Mouse (Mus musculus): ENCODE results near the gene Dctn3.
A peak's percentile ranks its signal among the peaks of the same experiment; 100 is the strongest.
"Not testable (repeated sequence)": the region's sequence is repeated elsewhere in the genome, so short reads cannot be mapped to it uniquely, and the experiment has no call there.

Gene Dctn3

DNA sequence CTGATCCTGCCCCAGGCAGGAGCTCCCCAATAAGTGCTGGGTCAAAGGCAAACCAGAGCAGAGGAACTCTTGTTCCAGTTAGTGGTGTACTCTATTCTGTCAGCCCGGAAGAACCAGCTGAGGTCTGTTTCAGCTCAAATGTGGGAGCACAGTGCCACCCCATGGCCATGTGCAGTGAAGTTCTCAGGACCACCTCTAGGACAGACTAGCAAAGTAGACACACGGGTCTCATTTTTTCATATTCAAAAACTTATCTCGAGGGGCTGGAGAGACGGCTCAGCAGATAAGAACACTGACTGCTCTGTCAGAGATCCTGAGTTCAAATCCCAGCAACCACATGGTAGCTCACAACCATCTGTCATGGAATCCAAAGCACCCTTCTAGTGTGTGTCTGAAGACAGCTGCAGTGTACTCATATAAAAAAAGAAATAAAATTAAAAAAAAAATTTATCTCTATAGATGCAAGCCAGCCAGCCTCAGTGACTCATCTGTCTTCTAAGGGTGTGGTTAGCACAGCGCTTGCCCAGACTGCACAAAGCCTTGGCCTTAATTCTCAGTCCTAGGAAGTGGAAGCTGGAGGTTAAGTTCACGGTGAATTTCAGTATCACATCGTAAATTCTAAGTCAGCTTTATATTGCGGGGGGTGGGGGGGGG is 14.8 kb upstream of the Dctn3 start:
- peak; percentile 84 for DNase-seq

DNA sequence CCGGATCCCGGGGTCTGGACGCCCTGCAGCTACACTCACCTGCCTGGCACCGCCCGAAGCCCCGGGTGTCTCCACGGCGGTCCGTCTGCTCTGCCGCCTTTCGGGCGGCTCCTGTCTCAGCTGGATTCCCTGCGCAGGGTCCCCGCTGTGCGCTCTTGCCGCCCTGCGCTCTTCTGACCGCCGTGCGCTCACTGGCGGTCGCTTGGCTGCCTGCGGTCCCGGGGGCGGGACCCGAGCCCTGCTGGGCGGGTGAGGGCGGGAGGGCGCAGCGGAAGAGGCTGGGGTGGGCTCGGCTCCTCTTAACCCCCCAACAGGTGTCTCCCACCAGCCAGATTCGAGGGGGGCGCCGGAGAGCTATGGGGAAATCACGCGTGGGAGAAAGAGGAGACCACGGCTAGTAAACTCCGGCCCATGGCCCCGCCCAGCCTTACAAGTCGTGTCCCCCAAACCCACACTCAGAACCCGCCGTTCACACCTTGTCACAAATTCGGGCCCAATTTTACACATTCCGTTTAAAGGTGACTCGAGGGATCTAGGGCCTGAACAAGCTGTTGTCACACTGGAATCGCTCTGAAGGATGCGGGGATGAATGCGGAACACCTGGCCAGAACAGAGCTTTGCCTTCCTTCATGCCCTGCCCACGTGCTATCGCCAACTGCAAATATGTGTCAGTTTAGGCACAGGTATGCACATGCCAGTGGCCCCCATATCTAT is 8.2 kb upstream of the Dctn3 start, which contains the start of gene Arid3c:
Gene Arid3c (minus strand): TSS at position 91 of the 714 bp plus-strand sequence.
- no peak for DNase-seq

DNA sequence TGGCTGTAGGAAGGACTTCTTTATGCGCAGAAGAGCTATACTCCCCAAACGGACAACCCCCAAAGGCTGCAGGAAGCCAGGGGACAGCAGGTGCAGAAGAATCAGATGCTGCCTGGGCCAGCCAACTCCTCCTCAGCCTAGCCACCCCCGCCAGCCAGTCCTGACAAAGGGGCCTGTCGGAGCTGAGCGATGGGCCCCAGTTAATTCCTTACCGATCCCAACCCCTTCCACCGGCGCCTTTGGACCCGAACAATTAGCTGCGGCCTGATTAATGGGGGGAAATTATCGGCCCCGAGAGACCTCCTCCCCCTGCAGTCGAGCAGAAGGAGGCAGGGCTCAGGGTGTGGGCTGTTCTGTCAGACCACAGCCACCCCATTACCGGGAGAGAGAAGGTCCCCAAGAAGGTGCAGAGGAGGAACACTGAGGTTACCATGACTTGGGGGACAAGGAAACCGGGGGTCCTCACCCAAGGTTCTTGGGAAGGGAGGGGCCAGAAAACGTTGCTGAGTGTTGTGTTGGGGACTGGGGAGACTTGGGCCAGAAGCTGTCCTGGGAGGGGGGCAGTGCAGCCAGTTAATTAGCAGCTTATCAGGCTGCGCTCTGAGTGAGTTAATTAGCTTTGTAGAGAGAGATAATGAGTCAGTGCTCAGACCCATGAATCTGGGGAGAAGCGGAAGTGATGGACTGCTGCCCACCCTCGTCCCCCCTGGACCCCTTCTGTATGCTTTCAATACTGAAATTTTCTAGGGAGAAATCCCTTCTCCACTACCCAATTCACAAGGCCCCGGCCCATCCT is 4.1 kb upstream of the Dctn3 start:
- DNase-seq, result no peak

DNA sequence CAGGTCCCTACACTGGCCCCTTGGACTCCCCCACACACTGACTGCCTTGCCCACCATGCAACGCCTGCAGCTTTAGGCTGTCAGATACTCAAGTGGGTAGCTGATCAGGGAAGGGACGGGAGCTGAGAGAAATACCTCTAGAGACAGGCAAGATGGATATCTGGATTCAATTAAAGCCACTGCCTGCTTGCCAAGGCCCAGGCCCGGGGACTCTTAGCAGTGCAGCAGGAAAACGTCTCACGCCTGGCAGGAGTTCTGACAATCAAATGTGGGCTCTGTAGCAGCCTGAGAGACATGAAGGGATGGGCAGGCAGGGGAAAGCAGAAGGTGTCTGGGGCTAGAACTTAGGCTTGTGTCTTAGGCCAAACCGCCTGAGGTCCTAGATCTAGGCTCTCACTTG is 6.1 kb downstream of the Dctn3 start:
- no peak for DNase-seq

DNA sequence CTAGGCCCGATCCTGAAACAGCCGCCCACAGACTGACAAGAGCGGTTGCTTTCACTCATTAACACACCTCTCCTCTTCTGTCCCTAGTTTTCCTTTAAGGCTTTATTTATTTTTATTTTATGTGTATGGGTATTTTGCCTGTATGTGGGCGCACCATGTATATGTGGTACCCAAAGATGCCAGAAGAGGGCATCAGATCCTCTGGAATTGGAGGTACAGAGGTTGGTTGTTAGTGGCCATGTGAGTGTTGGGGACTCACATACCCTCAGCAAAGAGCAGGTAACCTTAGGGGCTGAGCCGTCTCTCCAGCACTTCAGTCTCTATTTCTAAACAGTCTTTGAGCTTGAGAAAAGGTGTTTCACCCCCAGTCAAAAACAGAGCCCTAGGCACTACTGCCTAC is 7.4 kb downstream of the Dctn3 start:
- DNase-seq, result peak; percentile 64

DNA sequence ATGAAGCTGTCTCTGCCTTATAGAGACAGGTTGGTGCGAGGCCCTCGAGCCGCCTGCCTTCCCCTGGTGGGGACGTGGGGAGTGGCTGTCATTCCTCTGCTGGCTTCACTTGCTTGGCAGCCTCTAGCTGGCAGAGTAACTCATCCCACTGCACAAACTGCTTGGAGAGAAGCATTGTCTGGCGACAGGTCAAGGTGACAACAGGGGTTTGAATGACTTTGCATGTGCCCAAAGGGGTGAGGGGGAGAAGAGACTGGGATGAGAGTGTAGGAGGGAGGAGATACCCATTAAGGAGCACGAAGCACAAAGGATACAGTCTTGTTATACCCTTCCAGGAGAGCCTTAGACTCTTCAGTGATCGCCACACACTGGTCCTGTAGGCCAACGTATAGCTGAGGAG is 7.9 kb downstream of the Dctn3 start:
- no peak for DNase-seq

DNA sequence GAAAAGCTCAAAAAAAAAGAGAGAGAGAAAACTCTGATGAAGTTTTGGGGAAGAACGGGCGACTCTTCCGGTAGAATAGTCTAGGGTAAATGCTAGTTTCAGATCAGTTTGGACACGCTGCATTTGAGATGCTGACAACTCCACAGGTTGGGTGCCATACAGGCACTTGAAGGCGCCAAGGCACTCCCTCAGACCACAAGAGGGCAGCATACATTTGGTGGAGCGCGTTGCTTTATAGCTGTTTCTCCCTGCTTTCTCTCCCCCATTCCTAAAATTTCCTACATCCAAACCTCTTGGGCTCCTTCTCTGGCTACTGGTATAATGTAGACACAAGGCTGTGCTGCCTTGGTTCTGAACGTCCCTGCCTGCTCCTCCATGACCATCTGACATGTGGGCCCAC is 8.7 kb downstream of the Dctn3 start:
- DNase-seq, result peak; percentile 78

DNA sequence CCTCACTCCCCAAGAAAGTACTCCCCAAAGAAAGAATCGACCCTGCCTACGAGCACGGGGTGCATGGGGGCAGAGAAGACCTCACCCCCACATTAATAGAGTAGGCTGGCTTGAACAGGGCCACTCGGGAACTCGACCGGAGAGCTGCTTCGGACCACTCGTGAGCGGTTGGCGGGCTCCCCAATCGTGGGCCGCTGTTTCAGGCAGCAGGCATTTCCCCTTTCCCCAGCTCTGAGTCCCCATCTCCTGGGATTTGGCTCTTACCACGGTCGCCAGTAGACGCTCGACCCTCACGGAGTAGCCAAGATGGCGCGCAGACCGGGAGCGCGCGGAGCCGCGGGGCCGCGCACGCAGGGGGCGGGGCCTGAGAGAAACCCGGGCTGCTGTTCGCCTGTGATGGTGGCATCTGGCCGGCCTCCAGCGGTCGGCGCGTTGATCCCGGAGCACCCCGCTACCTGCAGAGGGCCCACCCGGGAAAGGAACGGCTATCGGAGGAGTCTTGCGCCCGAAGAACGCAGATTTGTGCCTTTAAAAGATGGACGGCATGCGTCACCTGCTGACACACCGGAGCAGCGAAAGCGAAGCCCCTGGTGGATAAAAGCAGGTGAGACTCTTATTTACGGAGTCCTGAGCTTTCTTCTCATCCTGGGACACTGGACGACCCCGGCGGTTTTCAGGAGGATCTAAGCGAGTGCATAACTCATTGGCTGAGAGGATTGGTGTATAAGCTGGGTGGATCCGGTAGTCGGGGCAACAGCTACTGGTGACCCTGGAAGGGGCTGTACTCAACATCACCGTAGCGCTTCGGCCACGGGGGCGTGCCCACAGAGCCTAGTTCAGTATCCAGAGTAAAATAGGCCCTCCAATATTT is 9.5 kb downstream of the Dctn3 start, which contains the start of gene Rpp25l:
Gene Rpp25l (minus strand): TSS at position 338 of the 871 bp plus-strand sequence.
- DNase-seq, result peak; percentile 92

DNA sequence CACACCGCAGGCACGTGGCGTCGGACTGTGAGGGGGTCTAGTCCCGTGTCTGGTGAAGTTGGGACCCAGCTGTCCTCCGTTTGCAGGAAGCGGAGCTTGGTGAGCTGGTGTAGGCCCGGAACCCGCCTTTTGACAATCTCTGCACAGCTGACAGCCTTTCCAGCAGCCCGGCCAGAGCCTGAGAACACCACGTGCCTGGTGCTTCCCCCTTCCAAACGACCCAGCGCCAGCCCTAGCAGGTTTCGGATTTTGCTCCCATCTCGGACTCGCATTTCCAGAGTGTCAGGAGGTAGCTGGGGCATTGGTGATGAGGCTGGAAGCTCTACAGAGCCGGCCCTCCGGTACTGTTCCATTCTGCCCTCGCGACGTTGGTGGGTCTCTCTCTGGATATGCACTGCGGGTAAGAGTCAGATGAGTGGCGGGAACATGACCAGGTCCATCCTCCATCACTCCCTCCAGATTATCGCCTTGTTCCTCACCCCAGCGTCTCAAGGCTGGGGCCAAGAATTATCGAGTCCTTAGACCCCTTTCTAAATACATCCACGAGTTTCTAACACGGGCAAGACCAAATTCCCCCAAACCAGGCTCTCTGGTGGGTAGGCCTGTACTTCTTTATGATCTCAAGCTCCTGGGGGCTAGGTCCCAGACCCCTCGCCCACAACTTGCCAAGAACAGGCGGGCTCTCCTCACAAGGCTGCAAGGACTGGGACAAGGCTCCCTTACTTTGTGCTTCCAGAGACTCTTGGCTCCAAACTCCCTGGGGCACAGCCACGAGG is 10.4 kb downstream of the Dctn3 start:
- DNase-seq, result peak; percentile 38

DNA sequence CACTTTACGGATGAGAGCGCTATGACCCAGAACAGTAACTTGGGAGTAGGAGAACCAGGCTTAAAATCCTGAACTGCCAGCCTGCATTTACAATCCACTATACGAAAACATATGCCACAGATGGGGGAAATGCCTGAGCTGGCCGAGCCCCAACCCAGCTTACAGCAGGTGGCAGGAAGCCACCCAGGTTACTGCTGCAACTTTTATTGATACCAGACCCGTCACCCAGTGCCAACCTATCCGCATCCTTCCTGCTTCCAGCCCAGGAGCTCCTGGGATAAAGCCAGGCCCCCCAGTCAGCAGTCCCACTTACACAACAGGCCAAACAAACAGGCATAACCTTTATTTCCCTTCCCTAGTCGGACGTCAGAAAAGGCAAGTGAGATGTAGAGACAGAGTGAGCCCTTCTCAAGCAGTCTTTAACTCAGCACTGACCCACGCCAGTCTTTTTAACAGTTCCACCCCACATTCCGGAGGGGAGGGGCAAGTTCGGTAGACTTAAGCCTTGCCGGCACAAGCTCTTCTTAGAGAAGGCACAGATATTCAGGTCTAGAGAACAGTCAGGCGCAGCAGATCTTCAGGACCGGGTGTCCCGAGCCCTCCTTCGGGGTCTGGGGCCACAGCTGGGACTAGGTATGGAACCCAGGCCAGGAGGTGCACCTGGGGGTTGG is 11.1 kb downstream of the Dctn3 start:
- no peak for DNase-seq

DNA sequence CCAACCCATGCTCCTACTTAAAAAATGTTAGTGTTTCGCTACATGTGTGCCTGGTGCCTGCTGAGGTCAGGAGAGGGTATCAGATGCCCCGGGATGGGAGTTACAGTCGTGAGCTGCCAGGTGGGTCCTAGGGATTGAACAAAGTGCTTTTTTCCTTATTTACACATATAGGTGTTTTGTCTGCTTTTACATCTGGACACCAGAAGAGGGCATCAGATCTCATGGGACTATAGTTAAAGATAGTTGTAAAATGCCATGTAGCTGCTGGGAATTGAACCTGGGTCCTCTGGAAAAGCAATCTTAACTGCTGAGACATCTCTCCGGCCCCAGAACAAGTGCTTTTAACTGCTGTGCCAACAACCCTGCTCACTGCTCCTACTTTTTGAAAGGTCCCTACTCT is 12.7 kb downstream of the Dctn3 start:
- DNase-seq, result no peak

DNA sequence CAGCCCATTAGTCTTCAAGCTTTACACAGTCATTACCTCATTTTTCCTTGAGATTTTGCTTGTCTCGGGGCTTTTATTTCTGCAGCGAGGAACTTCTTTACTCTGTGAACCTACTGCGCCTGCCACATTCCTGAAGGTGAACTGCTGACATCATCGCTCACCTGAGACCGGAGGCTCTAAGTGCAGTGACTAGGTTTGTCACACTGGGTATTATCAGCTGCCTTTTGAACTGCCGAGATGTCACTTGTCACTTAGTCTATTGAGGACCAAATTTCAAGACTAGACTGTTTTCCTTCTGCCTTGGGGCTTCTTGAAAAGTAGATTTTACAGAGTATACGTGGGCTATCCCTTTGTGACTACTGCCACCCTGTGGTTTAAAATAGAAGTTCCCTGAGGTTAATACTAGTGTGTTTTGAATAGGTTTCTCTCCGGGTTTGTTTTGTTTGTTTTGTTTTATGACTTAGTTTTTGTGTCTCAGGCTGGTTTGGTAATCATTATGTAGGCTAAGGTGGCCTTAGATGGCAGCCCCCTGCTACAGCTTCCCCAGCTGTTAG is 14.7 kb downstream of the Dctn3 start:
- DNase-seq, result peak; percentile 70

DNA sequence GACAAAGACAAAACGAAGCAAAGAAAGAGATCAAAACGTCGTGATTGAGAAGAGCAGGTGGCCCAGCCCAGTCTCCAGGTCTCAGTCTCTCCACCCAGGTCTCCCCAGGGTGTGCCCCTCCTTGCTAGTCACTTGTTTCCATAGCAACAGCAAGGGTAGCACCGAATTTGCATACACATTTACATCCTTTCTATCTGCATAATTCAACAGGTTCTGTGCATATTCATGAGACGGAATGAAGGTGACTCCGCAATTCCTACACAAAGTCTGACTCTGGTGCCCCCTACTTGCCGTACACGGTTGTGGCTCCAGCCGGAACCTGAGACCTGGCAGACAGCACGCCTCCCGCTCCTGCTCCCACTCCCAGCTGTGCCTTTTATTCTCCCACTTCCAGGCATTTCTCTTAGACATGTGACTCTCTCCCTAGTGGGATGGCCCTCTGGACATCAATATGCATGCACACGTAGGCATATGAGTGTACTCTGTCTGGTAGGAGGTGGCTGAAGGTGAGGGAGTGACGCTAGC is 15.9 kb downstream of the Dctn3 start:
- peak; percentile 81 for DNase-seq

DNA sequence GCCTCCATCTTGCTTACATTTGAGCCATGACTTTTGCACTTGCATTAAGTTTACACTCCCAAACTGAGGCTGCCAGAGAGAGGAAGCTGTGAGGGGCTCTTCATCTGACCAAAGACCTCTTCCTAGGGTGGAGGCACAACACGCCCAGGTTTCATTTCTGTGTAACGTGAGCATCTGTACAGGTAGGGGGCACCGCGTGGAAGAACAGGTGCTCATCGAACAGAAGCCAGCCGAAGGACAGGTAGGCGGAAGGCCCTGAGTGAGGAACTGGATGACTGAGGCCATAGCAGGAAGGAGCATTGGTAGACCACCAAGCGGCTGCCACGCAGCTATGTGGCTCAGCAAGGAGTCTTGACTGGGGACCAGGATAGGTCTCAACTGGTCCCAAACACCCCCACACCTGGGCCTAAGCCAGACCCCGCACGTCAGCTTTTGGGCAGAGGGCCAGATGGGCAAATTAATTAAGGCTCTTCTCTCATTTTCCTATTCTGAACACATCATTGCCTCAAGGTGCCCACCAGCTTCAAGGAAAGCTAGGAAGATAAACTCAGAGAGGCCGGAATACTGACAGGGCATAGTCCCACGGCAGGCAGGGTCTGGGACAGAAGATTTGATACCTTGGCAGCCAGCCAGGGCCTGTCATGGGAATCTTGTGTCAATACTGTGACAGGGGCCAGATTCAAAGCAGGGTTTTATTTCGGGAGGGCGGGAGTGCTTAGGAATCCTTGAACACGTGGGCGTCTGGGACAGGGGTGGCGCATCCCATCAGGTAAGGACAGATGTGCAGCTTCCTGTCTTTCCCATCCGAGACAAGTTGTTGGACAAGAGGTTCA is 16.8 kb downstream of the Dctn3 start:
- no peak for DNase-seq

DNA sequence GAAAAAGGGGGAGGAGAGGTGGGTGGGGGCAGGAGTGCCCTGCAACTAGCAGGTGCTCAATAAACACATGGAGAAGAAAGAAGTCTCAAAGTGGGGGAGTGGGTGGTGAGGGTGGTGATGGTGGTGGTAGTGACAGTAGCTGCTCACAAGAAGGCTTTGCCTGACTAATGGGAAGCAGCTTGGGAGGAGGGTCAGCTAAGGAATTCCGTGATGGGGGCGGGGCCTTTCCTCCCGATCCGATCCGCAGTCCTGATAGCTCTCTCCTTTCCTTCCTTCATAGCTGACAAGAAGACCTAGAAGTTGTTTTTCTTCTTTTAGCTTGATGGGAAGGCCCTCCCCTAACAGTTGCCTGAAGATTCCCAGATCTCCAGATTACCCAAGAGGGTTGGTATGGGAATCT is 18.3 kb downstream of the Dctn3 start:
- DNase-seq, result no peak

DNA sequence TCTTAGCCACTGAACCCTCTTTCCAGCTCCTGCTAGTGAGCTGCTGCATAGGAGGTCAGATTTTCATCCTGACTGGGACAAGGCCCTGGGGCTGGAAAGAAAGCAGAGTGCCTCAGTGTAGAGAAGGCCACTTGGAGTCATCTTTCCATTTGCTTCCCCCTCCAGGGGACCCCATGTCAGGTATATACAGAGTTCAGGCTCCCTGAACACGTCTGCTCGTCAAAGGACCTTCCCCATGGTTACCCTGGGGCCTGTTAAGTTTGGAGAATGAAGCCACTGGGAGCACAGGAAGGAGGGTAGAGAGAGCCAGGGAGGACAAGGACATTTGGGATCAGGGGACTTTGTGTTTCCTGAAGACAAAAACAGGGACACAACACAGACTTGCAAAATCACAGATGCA is 20.7 kb downstream of the Dctn3 start:
- DNase-seq, result not testable (repeated sequence)

DNA sequence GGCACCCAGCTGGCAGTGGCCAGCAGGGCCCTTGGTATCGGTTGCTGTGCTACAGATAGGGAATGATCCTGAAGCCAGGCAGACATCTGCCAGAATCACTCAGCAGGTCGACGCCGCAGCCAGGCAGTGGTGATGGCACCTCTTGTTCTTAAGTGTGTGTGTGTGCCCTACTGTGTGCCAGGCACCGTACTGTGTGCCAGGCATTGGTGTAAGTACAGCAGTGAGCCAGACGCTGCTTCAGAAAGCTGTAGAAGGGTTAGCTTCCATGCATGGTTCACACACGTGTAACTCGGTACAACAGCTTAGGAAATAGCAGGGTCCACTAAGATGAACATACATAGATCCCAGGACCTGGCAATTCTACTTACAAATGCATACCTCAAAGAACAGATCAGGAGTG is 22.7 kb downstream of the Dctn3 start:
- DNase-seq, result not testable (repeated sequence)

DNA sequence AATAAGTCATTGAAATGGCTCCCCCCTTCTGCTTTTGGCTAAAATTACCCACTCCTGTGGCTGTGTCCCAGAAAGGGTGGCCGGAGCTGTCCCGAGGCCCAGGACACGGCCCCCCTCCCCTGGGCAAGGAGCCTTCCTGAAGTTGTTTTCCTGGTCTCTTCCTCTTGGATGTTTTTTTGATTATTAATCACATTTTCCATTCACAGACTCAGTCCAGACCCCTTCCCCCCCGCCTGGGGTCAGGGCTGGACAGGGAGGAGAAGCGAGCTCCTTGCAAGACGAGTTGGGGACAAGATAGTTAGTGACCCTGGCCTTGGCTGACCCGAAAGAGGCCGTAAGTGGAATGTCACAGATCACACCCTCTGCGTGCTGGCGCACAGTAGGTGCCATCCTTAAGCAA is 23.2 kb downstream of the Dctn3 start, which contains the start of gene Il11ra1:
Gene Il11ra1 (plus strand): TSS at position 207 of the 400 bp plus-strand sequence.
- not testable (repeated sequence) for DNase-seq

DNA sequence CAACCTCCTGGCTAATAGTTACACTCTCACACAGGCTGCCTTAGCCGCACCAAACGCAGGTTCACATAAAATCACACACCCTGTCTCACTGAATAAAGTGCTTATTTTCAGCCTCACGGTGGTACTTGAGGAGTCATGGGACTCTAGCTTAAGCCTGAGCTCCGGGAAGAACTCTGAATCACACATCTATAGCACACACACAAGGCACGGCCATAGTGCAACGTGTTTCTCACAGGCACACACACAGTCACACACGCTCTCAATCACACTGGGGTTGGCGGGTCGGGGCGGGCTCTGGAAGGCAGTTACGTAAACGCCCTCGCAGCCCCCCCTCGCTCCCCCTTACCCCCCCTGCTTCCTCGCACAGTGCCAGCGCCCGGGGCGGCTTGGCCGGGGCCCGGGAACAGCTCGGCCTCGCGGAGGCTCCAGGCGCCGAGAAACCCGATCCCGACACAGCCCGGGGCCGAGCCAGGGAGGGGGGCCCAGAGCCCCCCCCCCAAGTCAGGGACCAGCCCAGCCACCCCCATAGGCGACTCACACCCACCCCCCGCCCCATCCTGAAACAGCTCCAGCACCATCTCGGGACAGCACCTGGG is 24.5 kb downstream of the Dctn3 start:
- peak; percentile 53 for DNase-seq

Data from kidney, postnatal 14 days (tissue).